Mouse (Mus musculus) liver, embryonic 12.5 days (tissue): ENCODE data around the gene Rnf8. TPM values are rescaled to one million over a fixed set of nuclear protein-coding genes. Genes with fewer than 3 reads are reported as not detected.

Source experiments
- ATAC-seq: fragments of 200-750 bp; cut with Nextera tagmentation; 2 replicates; pipeline ENCODE4 v1.8.0; 2017; ENCODE audit warnings: moderate number of reproducible peaks, mild to moderate bottlenecking, moderate library complexity
- H3K27ac ChIP-seq: fragments of 300-500 bp; sonication (generic); 2 replicates; pipeline ENCODE4 v1.5.1; 2016; ENCODE audit warnings: mild to moderate bottlenecking
- H3K27me3 ChIP-seq: fragments of 300-500 bp; sonication (generic); replicated peaks from 2 replicates; pipeline ENCODE4 v1.6.1; 2016; ENCODE audit warnings: mild to moderate bottlenecking, moderate library complexity
- H3K36me3 ChIP-seq: fragments of 300-500 bp; sonication (generic); 2 replicates; pipeline ENCODE4 v1.6.1; 2016; ENCODE audit warnings: mild to moderate bottlenecking, moderate library complexity
- H3K4me1 ChIP-seq: fragments of 300-500 bp; sonication (generic); 2 replicates; pipeline ENCODE4 v1.6.1; 2016
- H3K4me2 ChIP-seq: fragments of 300-500 bp; sonication (generic); 2 replicates; pipeline ENCODE4 v1.6.1; 2016; ENCODE audit warnings: mild to moderate bottlenecking, moderate library complexity
- H3K4me3 ChIP-seq: fragments of 300-500 bp; sonication (generic); 2 replicates; pipeline ENCODE4 v1.5.1; 2016; ENCODE audit warnings: mild to moderate bottlenecking, moderate library complexity
- H3K9ac ChIP-seq: fragments of 300-500 bp; sonication (generic); 2 replicates; pipeline ENCODE4 v1.6.1; 2016; ENCODE audit warnings: mild to moderate bottlenecking, moderate library complexity
- H3K9me3 ChIP-seq: fragments of 300-500 bp; sonication (generic); replicated peaks from 2 replicates; pipeline ENCODE4 v1.6.1; 2016; ENCODE audit warnings: mild to moderate bottlenecking, moderate library complexity
- WGBS: fragments of 180-500 bp; shearing (Covaris S2); methylation state at CpG from one replicate; pipeline ENCODE4 v1.1.7; 2016; ENCODE audit not compliant: insufficient replicate concordance; 5-methylcytosine and 5-hydroxymethylcytosine counted together
- polyA plus RNA-seq: library from polyadenylated mRNA; unstranded; fragments of >200 nt; fragmentation: Nextera tagmentation; extraction: Ambion mirVana; gene quantifications from 2 replicates; pipeline ENCODE4 v1.2.1, GENCODE M21; 2016

Gene Rnf8
- polyA plus RNA-seq, 1 experiment from 2014 or later, result 54.3 TPM

DNA sequence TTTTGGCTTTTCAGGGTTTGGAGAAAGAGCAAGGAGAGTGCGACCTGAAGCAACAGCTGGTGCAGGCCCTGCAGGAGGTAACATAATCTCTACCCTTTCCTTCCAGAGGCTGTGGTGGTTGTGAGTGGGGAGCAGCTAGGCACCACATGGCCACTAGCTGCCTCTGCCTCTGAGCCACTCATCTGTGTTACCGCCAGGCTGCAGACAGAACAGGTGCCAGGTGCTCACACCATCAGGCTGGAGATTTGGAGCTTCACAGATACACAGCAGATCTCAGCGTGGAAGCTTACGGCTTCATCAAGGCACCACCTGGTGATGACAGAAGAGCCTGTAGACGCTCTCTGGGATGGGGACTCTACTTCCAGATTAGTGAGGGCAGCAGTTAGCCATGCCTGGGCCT lies 14.4 kb downstream of the Rnf8 start:
- Histone ChIP-seq H3K27me3 (no peaks in the 10 kb centered on the region), H3K4me2 (no peak overlapping the region), H3K4me3 (no peak overlapping the region), H3K36me3 (peaks cover 99% of the 10 kb centered on the region), H3K27ac (peak overlapping the region; percentile 69), H3K9ac (no peak overlapping the region), H3K4me1 (peaks cover 26% of the 10 kb centered on the region), H3K9me3 (no peaks in the 10 kb centered on the region)
- 83% methylated on average over 5 of the region's 5 CpGs for WGBS
- no peak for ATAC-seq

DNA sequence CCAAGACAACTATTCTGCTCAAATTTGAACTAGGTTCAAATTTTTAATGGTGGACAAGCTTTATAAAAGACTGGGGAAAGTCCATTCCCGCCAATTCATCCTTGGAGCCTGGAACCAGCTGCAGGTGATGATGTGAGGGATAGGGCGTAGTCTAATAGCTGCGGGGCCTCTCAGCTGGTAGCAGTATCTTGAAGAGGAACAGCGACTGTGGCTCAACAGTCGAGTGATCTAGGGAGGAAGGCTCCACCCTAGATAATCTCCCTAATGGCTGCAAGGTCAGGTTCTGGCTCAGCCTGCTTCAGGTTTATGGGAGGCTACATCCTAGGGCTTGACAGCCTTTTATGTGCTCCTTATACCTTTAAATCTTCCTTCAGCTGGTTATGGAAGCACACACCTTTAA lies 15.0 kb downstream of the Rnf8 start:
- H3K4me3 ChIP-seq, result no peak overlapping the region
- peaks cover 99% of the 10 kb centered on the region for H3K36me3 ChIP-seq
- H3K27me3 ChIP-seq, result no peaks in the 10 kb centered on the region
- H3K9me3 ChIP-seq, result no peaks in the 10 kb centered on the region
- ATAC-seq, result peak; percentile 89
- peak overlapping the region; percentile 45; the same call in 1 of the 2 replicates for H3K9ac ChIP-seq
- H3K27ac ChIP-seq, result peak overlapping the region; percentile 77
- 29% methylated on average over 5 of the region's 5 CpGs for WGBS
- peak overlapping the region; percentile 47 for H3K4me2 ChIP-seq
- peaks cover 26% of the 10 kb centered on the region for H3K4me1 ChIP-seq

DNA sequence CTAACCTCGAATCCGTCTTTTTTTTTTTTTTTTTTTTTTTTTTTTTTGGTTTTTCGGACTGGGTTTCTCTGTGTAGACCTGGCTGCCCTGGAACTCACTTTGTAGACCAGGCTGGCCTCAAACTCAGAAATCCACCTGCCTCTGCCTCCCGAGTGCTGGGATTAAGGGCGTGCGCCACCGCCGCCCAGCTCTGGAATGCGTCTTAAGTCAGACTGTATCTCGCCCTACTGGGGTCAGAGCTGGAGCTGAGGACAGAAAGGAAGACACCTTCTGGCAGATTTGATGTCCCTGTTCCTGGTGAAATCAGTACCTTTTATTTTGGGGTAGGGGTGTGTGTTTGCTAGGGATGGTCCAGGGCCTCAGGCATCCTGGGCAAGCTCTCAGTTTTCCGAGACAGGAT lies 17.7 kb downstream of the Rnf8 start:
- H3K4me3 ChIP-seq, result no peak overlapping the region
- H3K27ac ChIP-seq, result no peak overlapping the region
- WGBS, result 89% methylated on average over 11 of the region's 11 CpGs
- H3K36me3 ChIP-seq, result peaks cover 99% of the 10 kb centered on the region
- no peak for ATAC-seq
- H3K9me3 ChIP-seq, result no peaks in the 10 kb centered on the region
- peaks cover 47% of the 10 kb centered on the region for H3K4me1 ChIP-seq
- H3K27me3 ChIP-seq, result no peaks in the 10 kb centered on the region
- no peak overlapping the region for H3K4me2 ChIP-seq
- H3K9ac ChIP-seq, result no peak overlapping the region

DNA sequence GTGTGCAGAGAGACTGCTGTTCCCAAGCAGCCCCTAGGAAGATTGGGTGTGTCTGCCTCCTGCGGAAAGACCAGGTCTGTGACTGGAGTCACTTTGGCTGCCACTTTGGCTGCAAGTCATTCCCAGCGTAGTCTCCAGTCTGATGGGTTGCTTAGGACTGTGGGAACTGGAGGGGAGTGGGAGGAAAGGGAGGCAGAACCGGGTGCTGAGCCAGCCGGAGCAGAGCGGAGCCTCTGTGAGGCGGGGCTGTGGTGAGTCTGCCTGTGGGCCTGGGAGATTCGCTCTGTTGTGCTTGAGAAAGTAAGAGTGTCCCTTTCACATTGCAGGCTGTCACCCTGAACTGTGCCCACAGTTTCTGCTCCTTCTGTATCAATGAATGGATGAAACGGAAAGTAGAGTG lies 20.9 kb downstream of the Rnf8 start:
- H3K36me3 ChIP-seq, result peaks cover 97% of the 10 kb centered on the region
- 86% methylated on average over 8 of the region's 8 CpGs for WGBS
- peak overlapping the region; percentile 32; the same call in 1 of the 2 replicates for H3K27ac ChIP-seq

DNA sequence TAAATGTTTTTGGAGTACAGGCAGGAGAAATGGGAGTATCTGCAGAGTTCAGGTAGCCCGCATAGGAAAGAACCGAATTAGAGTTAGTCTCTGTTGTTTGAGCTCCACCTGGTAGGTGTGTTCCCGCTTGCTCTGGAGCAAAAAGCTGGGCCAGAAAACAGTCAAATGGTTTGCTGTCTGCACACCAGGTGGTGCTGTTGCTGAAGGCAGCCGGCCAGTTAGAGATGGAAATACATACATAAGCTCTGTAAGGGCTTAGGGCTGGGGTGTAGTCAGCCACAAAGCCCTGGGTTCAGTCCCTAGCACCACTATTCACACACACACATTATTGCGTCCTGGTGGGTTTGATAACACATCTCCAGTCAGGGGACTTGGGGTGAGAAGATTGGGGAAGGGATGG lies 21.5 kb downstream of the Rnf8 start:
- Histone ChIP-seq H3K9ac (no peak overlapping the region), H3K4me3 (no peak overlapping the region), H3K27ac (peak overlapping the region; percentile 32; the same call in 1 of the 2 replicates), H3K36me3 (peaks cover 97% of the 10 kb centered on the region), H3K27me3 (no peaks in the 10 kb centered on the region), H3K4me1 (peaks cover 40% of the 10 kb centered on the region), H3K9me3 (no peaks in the 10 kb centered on the region), H3K4me2 (no peak overlapping the region)
- 69% methylated on average over 5 of the region's 5 CpGs for WGBS
- ATAC-seq, result no peak

More for the DNA sequence above, 20.9 kb downstream of the Rnf8 start:
- ATAC-seq, result no peak
- no peak overlapping the region for H3K9ac ChIP-seq
- H3K9me3 ChIP-seq, result no peaks in the 10 kb centered on the region
- H3K4me2 ChIP-seq, result no peak overlapping the region
- H3K27me3 ChIP-seq, result no peaks in the 10 kb centered on the region
- H3K4me1 ChIP-seq, result peaks cover 40% of the 10 kb centered on the region
- H3K4me3 ChIP-seq, result no peak overlapping the region

DNA sequence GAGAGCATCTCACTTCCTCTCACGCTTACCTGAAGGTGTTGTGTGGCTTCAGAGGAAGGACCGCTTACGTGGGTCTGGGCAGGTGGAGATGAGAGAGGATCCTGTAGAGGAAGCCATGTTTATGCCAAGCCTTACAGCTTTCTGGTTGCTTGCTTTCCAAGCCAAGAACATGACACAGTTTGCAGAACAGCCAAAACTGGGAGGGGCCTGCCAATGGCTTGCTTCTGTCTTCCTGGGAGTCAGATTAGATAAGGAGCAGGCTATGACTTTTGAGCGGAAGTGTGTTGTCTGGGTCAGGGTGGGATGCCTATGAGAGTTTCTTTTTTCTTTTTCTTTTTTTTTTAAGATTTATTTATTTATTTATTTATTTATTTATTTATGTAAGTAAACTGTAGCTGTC lies 22.8 kb downstream of the Rnf8 start:
- peaks cover 97% of the 10 kb centered on the region for H3K36me3 ChIP-seq
- peaks cover 40% of the 10 kb centered on the region for H3K4me1 ChIP-seq
- H3K27ac ChIP-seq, result peak overlapping the region; percentile 73
- H3K4me3 ChIP-seq, result no peak overlapping the region
- no peaks in the 10 kb centered on the region for H3K27me3 ChIP-seq
- H3K4me2 ChIP-seq, result peak overlapping the region; percentile 53
- 61% methylated on average over 4 of the region's 4 CpGs for WGBS
- H3K9ac ChIP-seq, result no peak overlapping the region
- ATAC-seq, result peak; percentile 72
- H3K9me3 ChIP-seq, result no peaks in the 10 kb centered on the region

DNA sequence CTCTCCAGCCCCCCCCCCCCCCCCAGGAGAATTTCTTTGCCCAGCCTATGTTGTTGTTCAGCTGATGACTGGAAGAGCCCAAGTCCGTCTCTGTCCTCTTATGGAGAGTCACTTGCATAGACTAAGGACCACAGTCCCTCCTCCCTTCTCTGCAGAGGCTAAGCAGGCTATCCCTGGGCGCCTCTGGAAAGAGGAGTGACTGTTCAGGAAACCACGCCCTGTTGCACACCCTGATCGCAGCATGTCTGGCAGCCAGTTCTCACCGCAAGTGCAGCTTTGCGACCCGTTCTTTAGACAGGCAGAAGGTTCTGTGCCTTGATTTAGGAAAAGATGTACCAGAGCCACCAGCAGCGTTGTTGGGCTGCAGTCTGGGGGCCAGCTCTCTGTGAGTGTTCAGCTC lies 23.3 kb downstream of the Rnf8 start:
- ATAC-seq, result peak; percentile 85
- peak overlapping the region; percentile 28 for H3K9ac ChIP-seq
- H3K27ac ChIP-seq, result peak overlapping the region; percentile 63
- WGBS, result 18% methylated on average over 8 of the region's 8 CpGs
- H3K4me1 ChIP-seq, result peaks cover 40% of the 10 kb centered on the region
- no peaks in the 10 kb centered on the region for H3K27me3 ChIP-seq
- no peaks in the 10 kb centered on the region for H3K9me3 ChIP-seq
- H3K4me3 ChIP-seq, result no peak overlapping the region
- peak overlapping the region; percentile 53 for H3K4me2 ChIP-seq
- H3K36me3 ChIP-seq, result peaks cover 97% of the 10 kb centered on the region

DNA sequence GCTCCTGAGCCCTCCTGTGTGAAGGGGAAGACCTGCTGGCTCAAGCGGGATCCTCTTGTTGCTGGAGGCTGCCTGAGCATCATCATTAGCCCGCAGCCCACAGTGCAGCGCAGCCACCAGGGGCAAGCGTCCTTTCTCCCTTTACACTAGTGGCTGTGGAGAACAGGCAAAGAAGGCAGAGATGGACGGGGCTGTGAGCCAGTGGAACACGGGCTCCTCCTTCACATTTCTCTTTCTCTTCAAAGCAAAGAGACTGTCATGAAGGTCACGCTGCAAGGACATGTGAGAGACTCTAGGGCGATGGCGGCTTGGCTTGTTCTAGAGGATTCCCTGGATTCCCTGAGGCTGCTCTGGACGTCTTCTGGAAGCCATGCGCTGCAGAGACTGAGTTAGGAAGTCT lies 26.4 kb downstream of the Rnf8 start:
- no peaks in the 10 kb centered on the region for H3K27me3 ChIP-seq
- H3K9me3 ChIP-seq, result no peaks in the 10 kb centered on the region
- WGBS, result 89% methylated on average over 11 of the region's 11 CpGs
- no peak overlapping the region for H3K4me2 ChIP-seq
- H3K9ac ChIP-seq, result no peak overlapping the region
- no peak overlapping the region for H3K4me3 ChIP-seq
- no peak for ATAC-seq
- no peak overlapping the region for H3K27ac ChIP-seq
- H3K36me3 ChIP-seq, result peaks cover 79% of the 10 kb centered on the region
- peaks cover 40% of the 10 kb centered on the region for H3K4me1 ChIP-seq

DNA sequence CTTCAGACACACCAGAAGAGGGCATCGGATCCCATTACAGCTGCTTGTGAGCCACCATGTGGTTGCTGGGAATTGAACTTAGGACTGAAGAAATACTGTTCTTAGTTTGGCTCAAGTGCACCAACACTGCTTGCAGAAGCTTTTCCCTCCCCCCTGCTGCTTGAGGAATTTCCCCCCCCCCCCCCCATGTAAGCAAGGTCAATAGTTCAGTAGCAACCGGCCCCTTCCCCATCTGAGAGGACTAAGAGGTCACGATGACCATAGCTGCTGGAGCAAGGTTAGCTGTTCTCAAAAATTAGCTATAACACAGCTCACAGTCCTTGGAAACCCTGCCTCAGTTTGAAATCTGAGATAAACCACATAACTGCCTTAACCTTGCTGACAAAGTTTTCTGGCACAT lies 27.6 kb downstream of the Rnf8 start:
- Histone ChIP-seq H3K36me3 (peaks cover 73% of the 10 kb centered on the region), H3K9ac (no peak overlapping the region), H3K9me3 (no peaks in the 10 kb centered on the region), H3K4me2 (no peak overlapping the region), H3K27ac (no peak overlapping the region), H3K27me3 (no peaks in the 10 kb centered on the region), H3K4me3 (no peak overlapping the region), H3K4me1 (peaks cover 27% of the 10 kb centered on the region)
- ATAC-seq, result no peak
- 79% methylated on average over 3 of the region's 3 CpGs for WGBS

DNA sequence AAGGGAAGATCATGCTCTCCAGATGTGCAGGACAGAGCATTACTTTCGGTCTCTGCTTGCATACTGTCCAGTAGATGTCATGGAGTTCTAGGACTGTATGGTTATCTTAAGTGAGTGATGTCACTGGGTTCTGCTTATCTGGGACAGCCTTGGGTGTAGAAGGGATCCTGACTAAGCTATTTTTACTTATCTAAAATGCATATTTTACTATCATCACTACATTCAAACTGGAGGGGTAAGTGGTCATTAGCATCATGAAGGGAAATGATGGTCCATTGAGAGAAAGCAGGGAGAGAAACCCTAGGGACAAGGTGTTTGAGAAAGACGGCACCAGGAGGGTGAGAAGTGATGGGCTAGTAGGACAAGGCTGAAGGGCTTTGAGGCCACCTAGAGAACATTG lies 43.7 kb downstream of the Rnf8 start:
- Histone ChIP-seq H3K27ac (peak overlapping the region; percentile 99), H3K36me3 (peaks cover 25% of the 10 kb centered on the region), H3K4me3 (peak overlapping the region; percentile 59), H3K4me1 (peaks cover 45% of the 10 kb centered on the region), H3K27me3 (no peaks in the 10 kb centered on the region), H3K9ac (peak overlapping the region; percentile 79), H3K4me2 (peak overlapping the region; percentile 66), H3K9me3 (no peaks in the 10 kb centered on the region)
- peak; percentile 87 for ATAC-seq
- WGBS, result 21% methylated on average over 2 of the region's 2 CpGs

DNA sequence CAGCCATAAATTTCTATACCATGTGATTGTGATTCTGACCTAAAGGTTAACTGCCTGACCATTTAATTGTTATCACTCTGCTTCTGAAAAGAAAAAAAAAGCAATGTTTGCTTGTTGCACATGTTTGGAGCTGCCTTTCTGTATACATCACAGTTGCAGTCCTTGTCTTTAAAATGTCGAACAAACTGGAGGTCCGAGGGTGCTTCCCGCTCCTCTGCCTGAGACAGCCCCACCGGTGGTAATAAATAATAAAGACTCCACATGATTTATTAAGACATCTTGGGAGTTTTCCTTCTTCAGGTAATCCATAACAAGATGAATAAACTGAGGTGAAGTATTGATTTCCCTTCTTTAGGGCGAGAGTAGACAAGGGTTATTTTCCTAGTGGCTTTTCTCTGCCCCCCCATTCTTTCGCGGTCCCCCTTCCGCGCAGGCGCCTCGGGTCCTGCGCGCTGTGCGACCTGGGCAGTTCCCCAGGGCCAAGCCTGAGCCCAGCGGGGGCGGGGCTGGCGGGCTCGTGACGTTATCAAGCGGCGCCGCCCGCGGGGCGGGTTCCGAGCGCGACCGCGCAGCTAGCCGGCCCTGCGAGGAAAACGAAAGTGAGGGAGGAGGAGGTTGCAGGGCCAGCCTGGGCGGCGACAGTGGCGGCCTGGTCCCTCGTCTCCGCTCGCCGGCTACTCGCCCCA lies 45.6 kb downstream of the Rnf8 start, which contains the start of gene Cmtr1:
Gene Cmtr1 (plus strand): TSS at position 520 of the 686 bp plus-strand sequence.
- peak within 1 kb of the TSS; percentile 96 for H3K4me3 ChIP-seq
- peaks cover 27% of the 10 kb centered on the region for H3K36me3 ChIP-seq
- ATAC-seq, result peak; percentile 90
- no peaks in the 10 kb centered on the region for H3K9me3 ChIP-seq
- H3K4me1 ChIP-seq, result peaks cover 51% of the 10 kb centered on the region
- H3K4me2 ChIP-seq, result peak within 1 kb of the TSS; percentile 86
- no peaks in the 10 kb centered on the region for H3K27me3 ChIP-seq
- under 1% methylated on average over 32 of the region's 41 CpGs for WGBS
- peak within 1 kb of the TSS; percentile 99 for H3K27ac ChIP-seq
- peak within 1 kb of the TSS; percentile 99 for H3K9ac ChIP-seq

DNA sequence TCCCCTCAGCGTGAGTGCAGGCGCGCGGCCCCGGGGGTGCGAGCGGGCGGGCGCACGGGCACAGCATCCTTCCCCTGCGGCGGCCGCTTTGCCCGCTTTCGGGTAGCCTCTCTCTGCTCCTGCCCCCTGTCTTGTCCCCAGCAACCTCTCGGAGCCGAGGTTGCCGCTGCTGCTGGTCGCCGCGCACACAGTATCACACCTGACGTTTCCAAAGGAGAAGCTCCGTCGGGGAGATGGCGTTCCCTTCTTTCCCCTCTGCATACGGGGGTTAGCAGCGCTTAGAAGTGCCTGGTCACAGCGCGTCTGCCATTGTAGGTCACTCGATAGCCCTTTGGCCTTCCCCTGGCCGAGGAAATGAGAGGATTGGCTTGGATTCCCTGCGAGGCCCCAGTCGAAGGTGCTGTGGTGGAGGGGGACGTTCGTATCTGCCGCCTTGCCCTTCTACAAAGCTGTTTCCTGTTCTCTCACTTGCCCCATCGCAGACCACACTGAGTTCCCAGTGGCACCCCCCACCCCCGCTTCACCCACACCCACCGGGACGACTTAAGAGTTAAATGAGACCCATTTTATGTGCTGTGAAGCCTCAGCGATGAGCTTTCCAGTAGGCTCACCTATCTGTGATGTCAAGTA lies 46.3 kb downstream of the Rnf8 start:
- peaks cover 48% of the 10 kb centered on the region for H3K4me1 ChIP-seq
- peaks cover 33% of the 10 kb centered on the region for H3K36me3 ChIP-seq
- H3K4me2 ChIP-seq, result peak overlapping the region; percentile 86
- H3K27me3 ChIP-seq, result no peaks in the 10 kb centered on the region
- peak overlapping the region; percentile 99 for H3K9ac ChIP-seq
- WGBS, result under 1% methylated on average over 32 of the region's 41 CpGs
- ATAC-seq, result peak; percentile 62
- H3K27ac ChIP-seq, result peak overlapping the region; percentile 99
- H3K9me3 ChIP-seq, result no peaks in the 10 kb centered on the region
- peak overlapping the region; percentile 96 for H3K4me3 ChIP-seq
